Mouse (Mus musculus): ENCODE data around the gene T. TPM values are rescaled to one million over a fixed set of nuclear protein-coding genes. Genes with fewer than 3 reads are reported as not detected.
"Not testable (repeated sequence)": the region's sequence is repeated elsewhere in the genome, so short reads cannot be mapped to it uniquely, and the experiment has no call there.

Gene T
- total and polyA plus RNA-seq, 2 experiments from 2014 or later: 0.31 to 0.52 TPM

DNA sequence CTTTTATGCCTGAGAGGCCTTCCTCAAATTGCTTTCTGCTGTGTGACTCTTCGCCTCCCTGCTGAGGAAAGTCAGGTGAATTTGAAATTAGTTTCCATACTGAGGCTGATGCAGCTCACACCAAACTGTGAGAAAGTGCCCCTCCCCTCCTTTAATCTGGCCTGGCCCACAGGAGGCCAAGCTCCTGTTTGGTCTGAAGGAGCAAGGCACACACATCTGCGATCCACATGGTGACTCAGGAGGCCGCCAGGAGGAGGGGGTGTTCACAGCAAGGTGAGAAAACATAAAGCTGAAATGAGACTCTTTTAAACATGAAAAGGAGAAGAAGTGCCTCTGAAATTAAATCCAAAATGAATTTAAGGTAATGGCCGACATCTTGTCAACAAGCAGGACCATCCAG, 37.9 kb upstream of the T start:
- 69% methylated on average over 4 of the region's 4 CpGs for WGBS
- DNase-seq (ENCODE audit: low spot score): no peak
- Histone ChIP-seq H3K4me1 (ENCODE audit: insufficient read depth, low read length) (no peaks in the 10 kb centered on the region), H3K27me3 (ENCODE audit: insufficient read depth, low read length) (no peaks in the 10 kb centered on the region), H3K4me2 (ENCODE audit: low read depth, low read length) (no peak overlapping the region), H3K27ac (no peak overlapping the region), H3K36me3 (ENCODE audit: insufficient read depth, low read length) (no peaks in the 10 kb centered on the region), H3K9me3 (ENCODE audit: low read length) (no peaks in the 10 kb centered on the region), H3K9ac (replicated peaks; ENCODE audit: low read length) (no peak overlapping the region), H3K4me3 (ENCODE audit: low read length) (no peak overlapping the region)
- TF ChIP-seq CTCF (IDR thresholded peaks at IDR 0.05; ENCODE audit: low read depth): peak; percentile 2; the same call in 1 of the 2 replicates
- ATAC-seq: no peak

GRCm38 (mm10) chr17:8397946-8398345, 36.3 kb upstream of the T start:
- Histone ChIP-seq H3K9me3 (ENCODE audit: low read length) (no peaks in the 10 kb centered on the region), H3K4me2 (ENCODE audit: low read depth, low read length) (no peak overlapping the region), H3K4me3 (ENCODE audit: low read length) (no peak overlapping the region), H3K4me1 (ENCODE audit: insufficient read depth, low read length) (no peaks in the 10 kb centered on the region), H3K9ac (replicated peaks; ENCODE audit: low read length) (no peak overlapping the region), H3K27me3 (ENCODE audit: insufficient read depth, low read length) (no peaks in the 10 kb centered on the region), H3K36me3 (ENCODE audit: insufficient read depth, low read length) (no peaks in the 10 kb centered on the region), H3K27ac (no peak overlapping the region)
- ATAC-seq: no peak
- no peak for DNase-seq (ENCODE audit: low spot score)
- no peak for TF ChIP-seq CTCF (IDR thresholded peaks at IDR 0.05; ENCODE audit: low read depth)
- 59% methylated on average over 2 of the region's 2 CpGs for WGBS

DNA sequence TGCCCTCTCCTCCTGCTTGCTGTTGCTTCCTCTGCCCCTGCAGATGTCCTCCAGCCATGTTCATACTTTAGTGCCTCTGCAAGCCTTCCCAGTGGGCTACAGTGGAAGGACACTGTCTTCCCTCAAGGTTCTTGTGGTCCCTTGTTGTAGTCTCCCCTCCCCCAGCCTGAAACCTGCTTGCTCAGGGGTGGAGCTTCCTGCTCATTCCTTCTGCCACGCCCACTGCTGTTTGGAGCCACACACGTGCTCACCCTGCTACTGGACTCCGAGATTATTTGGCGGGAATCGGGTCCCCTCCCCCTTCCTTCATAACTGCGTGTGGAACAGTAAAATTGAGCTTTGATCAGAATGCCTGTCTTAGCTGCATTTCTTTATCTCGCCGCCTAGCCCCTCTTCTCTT, 30.3 kb upstream of the T start:
- not testable (repeated sequence) for H3K9me3 ChIP-seq (ENCODE audit: low read length); DNase-seq (ENCODE audit: low spot score); H3K27ac ChIP-seq; H3K4me2 ChIP-seq (ENCODE audit: low read depth, low read length); H3K4me1 ChIP-seq (ENCODE audit: insufficient read depth, low read length); H3K27me3 ChIP-seq (ENCODE audit: insufficient read depth, low read length); H3K36me3 ChIP-seq (ENCODE audit: insufficient read depth, low read length); ATAC-seq; H3K4me3 ChIP-seq (ENCODE audit: low read length); H3K9ac ChIP-seq (replicated peaks; ENCODE audit: low read length)
- 73% methylated on average over 8 of the region's 8 CpGs for WGBS

DNA sequence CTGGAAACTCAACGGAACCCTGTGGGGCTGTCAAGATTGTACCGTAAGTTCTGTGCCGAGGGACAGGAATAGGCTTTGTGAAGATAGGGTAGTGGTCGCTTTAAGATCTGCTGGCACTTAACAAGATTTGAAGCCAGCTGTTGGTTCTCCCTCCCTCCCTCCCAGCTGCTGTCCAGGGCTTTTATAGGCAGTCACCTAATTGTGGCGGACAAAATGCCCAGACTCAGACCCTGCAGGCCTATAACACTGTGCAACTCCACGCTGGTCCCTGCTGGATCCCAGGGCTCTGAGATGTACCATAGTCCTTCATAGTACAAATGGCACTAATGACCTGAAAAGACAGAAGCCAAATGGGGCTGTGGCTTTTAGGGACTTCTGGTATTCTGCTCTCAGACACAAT, 27.9 kb upstream of the T start:
- Histone ChIP-seq H3K27me3 (ENCODE audit: insufficient read depth, low read length) (no peaks in the 10 kb centered on the region), H3K4me3 (ENCODE audit: low read length) (no peak overlapping the region), H3K9me3 (ENCODE audit: low read length) (no peaks in the 10 kb centered on the region), H3K27ac (no peak overlapping the region), H3K9ac (replicated peaks; ENCODE audit: low read length) (no peak overlapping the region), H3K4me2 (ENCODE audit: low read depth, low read length) (no peak overlapping the region), H3K36me3 (ENCODE audit: insufficient read depth, low read length) (no peaks in the 10 kb centered on the region), H3K4me1 (ENCODE audit: insufficient read depth, low read length) (no peaks in the 10 kb centered on the region)
- TF ChIP-seq CTCF (IDR thresholded peaks at IDR 0.05; ENCODE audit: low read depth): no peak
- 30% methylated on average over 6 of the region's 6 CpGs for WGBS
- no peak for ATAC-seq
- no peak for DNase-seq (ENCODE audit: low spot score)

DNA sequence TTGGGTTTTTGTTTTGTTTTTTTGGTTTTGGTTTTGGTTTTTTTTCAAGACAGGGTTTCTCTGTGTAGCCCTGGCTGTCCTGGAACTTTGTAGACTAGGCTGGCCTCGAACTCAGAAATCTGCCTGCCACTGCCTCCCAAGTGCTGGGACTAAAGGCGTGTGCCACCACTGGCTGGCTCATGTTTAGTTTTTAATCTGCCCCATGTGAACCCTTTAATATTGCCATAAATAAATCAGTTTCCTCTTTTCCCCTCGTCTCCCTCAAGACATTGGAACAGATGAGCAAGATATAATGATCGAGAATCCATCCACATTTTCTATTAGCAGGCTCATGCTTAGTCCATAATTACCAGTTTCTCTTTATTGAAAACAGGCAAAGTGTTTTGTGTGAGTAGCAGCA, 26.2 kb upstream of the T start:
- H3K4me3 ChIP-seq (ENCODE audit: low read length); H3K9me3 ChIP-seq (ENCODE audit: low read length); H3K4me1 ChIP-seq (ENCODE audit: insufficient read depth, low read length); H3K27me3 ChIP-seq (ENCODE audit: insufficient read depth, low read length); H3K9ac ChIP-seq (replicated peaks; ENCODE audit: low read length); DNase-seq (ENCODE audit: low spot score); H3K4me2 ChIP-seq (ENCODE audit: low read depth, low read length); ATAC-seq; H3K27ac ChIP-seq; H3K36me3 ChIP-seq (ENCODE audit: insufficient read depth, low read length): not testable (repeated sequence)
- whole genome bisulfite sequencing: 78% methylated on average over 4 of the region's 4 CpGs

DNA sequence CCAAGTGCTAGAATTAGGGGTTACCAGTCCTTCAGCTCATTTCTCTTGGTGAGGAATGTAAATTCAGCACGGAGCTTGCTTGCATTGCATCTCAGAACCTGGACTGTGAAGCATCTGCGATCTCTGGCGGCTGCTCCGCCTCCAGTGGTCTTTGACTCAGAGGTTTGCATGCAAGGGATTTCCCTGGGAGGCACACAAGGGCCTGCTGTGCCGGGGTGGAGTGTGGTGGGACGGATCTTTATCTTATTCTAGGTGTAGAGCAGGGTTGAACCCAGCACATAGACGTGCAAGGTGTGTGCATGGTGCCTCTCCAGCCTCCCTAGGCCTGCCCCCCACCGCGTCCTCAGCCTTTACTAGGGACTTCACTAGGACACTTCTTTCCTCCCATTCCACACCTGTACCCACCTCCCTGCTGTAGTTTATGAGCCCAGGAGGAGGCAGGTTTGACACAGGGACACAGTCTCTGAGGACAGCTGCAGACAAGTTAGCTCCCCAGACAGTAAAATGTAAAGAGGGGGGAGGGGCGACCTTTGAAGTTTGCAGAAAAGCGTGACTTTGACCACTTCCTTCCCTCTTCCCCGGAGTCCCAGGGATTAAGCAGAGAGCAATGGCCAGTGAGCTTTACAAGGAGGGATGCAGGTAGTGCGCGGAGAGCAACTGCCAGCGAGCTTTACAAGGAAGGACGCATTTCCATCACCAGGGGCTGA, 25.5 kb upstream of the T start:
- Histone ChIP-seq H3K27me3 (ENCODE audit: insufficient read depth, low read length) (no peaks in the 10 kb centered on the region), H3K4me3 (ENCODE audit: low read length) (no peak overlapping the region), H3K4me2 (ENCODE audit: low read depth, low read length) (no peak overlapping the region), H3K9ac (replicated peaks; ENCODE audit: low read length) (no peak overlapping the region), H3K36me3 (ENCODE audit: insufficient read depth, low read length) (no peaks in the 10 kb centered on the region), H3K9me3 (ENCODE audit: low read length) (no peaks in the 10 kb centered on the region), H3K27ac (no peak overlapping the region), H3K4me1 (ENCODE audit: insufficient read depth, low read length) (no peaks in the 10 kb centered on the region)
- no peak for TF ChIP-seq CTCF (IDR thresholded peaks at IDR 0.05; ENCODE audit: low read depth)
- no peak for DNase-seq (ENCODE audit: low spot score)
- ATAC-seq: peak; percentile 43; the same call in 1 of the 2 replicates
- WGBS: 12% methylated on average over 16 of the region's 16 CpGs

DNA sequence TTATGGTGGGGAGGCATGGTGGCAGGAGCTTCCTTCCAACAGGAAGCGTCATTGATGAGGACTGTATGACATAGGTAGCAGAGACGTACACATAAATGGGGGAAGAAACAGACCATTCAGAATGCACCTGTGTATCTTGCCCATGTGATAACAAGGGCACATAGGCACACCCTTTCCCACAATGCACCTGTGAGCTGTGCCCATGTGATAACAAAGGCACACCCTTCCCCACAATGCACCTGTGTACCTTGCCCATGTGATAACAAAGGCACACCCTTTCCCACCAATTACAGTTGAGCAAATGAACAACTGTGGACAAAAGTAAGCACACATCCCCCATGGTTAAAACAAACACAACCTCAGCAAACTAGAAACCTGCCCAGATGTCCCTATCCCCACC, 23.9 kb upstream of the T start:
- Histone ChIP-seq H3K4me2 (ENCODE audit: low read depth, low read length) (no peak overlapping the region), H3K27ac (no peak overlapping the region), H3K27me3 (ENCODE audit: insufficient read depth, low read length) (no peaks in the 10 kb centered on the region), H3K9ac (replicated peaks; ENCODE audit: low read length) (no peak overlapping the region), H3K9me3 (ENCODE audit: low read length) (no peaks in the 10 kb centered on the region), H3K36me3 (ENCODE audit: insufficient read depth, low read length) (no peaks in the 10 kb centered on the region), H3K4me3 (ENCODE audit: low read length) (no peak overlapping the region), H3K4me1 (ENCODE audit: insufficient read depth, low read length) (no peaks in the 10 kb centered on the region)
- TF ChIP-seq CTCF (IDR thresholded peaks at IDR 0.05; ENCODE audit: low read depth): no peak
- ATAC-seq (no peak), DNase-seq (ENCODE audit: low spot score) (no peak)
- WGBS: 92% methylated on average over 2 of the region's 2 CpGs

Measured in hindbrain, postnatal 0 days (tissue).